Mouse (Mus musculus): ENCODE results near the gene Ackr3. TPM values are rescaled to one million over a fixed set of nuclear protein-coding genes. Genes with fewer than 3 reads are reported as not detected.

Ackr3 gene
- polyA plus RNA-seq, 1 experiment = 21.7 TPM

- H3K27me3 ChIP-seq (ENCODE audit: control insufficient read depth, insufficient read depth, low read length) = no peaks in the 10 kb centered on the region
- no peak overlapping the region for H3K27ac ChIP-seq (ENCODE audit: insufficient read depth, low read depth, low read length)
- H3K4me3 ChIP-seq (ENCODE audit: low read depth, low read length) = no peak overlapping the region
- no peaks in the 10 kb centered on the region for H3K4me1 ChIP-seq (ENCODE audit: control insufficient read depth, insufficient read depth, insufficient read length, low read length)
- no peaks in the 10 kb centered on the region for H3K36me3 ChIP-seq (ENCODE audit: control insufficient read depth, insufficient read depth, low read length)
- 64% methylated on average over 5 of the region's 5 CpGs for WGBS
- no peak for TF ChIP-seq CTCF (IDR thresholded peaks at IDR 0.05; ENCODE audit: extremely low read depth, insufficient read length, insufficient replicate concordance, low read depth, low read length)
- TF ChIP-seq POLR2A (IDR thresholded peaks at IDR 0.05; ENCODE audit: low read depth, low read length) = no peak
Observed at GRCm38 (mm10) chr1:90209069-90209468, 5.3 kb downstream of the Ackr3 start.

DNA sequence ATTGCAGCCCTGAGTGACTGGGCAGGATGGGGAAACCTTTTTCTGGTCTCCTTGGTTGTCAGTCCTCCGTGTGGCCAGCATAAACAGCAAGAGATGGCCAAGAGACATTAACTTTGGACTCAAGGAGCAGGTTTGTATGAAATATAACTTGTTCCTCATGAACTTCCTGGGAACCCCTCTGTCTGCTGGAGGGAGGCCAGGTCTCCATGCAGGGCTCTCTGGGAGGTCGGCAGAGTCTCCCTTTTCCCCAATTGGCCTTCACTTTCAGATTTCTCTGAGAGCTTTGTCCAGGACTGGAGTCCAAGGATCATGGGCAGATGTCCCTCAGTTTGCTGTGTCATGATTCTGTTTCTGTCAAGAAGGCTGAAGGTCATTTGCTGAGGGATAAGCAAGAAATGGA is 6.0 kb downstream of the Ackr3 start:
- H3K27ac ChIP-seq (ENCODE audit: insufficient read depth, low read depth, low read length) = no peak overlapping the region
- TF ChIP-seq POLR2A (IDR thresholded peaks at IDR 0.05; ENCODE audit: low read depth, low read length) (no peak), CTCF (IDR thresholded peaks at IDR 0.05; ENCODE audit: extremely low read depth, insufficient read length, insufficient replicate concordance, low read depth, low read length) (no peak)
- no peaks in the 10 kb centered on the region for H3K4me1 ChIP-seq (ENCODE audit: control insufficient read depth, insufficient read depth, insufficient read length, low read length)

GRCm38 (mm10) chr1:90210346-90210745 is 6.6 kb downstream of the Ackr3 start:
- TF ChIP-seq CTCF (IDR thresholded peaks at IDR 0.05; ENCODE audit: extremely low read depth, insufficient read length, insufficient replicate concordance, low read depth, low read length) (no peak), POLR2A (IDR thresholded peaks at IDR 0.05; ENCODE audit: low read depth, low read length) (no peak)
- Histone ChIP-seq H3K36me3 (ENCODE audit: control insufficient read depth, insufficient read depth, low read length) (no peaks in the 10 kb centered on the region), H3K27ac (ENCODE audit: insufficient read depth, low read depth, low read length) (no peak overlapping the region), H3K4me3 (ENCODE audit: low read depth, low read length) (no peak overlapping the region), H3K4me1 (ENCODE audit: control insufficient read depth, insufficient read depth, insufficient read length, low read length) (no peaks in the 10 kb centered on the region), H3K27me3 (ENCODE audit: control insufficient read depth, insufficient read depth, low read length) (no peaks in the 10 kb centered on the region)
- 74% methylated on average over 6 of the region's 6 CpGs for WGBS

More for the DNA sequence above, 6.0 kb downstream of the Ackr3 start:
- H3K4me3 ChIP-seq (ENCODE audit: low read depth, low read length) = no peak overlapping the region
- no peaks in the 10 kb centered on the region for H3K27me3 ChIP-seq (ENCODE audit: control insufficient read depth, insufficient read depth, low read length)
- no peaks in the 10 kb centered on the region for H3K36me3 ChIP-seq (ENCODE audit: control insufficient read depth, insufficient read depth, low read length)
- 16% methylated on average over 2 of the region's 2 CpGs for WGBS

DNA sequence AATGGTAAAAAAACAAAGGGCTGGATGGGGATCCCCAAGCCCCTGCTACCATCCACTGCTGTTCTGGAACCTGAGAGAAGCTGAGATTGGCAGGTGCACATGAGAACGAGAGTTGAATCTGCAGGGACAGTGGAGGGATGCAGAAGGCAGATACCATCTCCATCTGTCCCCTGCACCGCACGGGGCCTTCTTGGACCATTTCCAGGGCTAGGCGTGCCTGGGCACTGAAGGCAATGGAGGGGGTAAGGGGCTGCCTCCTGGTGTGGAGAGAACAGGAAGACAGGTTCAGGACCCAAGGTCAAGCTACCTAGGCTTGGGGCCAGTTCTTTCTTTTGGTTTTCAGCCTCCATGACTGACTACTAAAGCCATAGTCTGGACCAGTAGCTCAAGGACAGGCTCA is 7.0 kb downstream of the Ackr3 start:
- Histone ChIP-seq H3K27ac (ENCODE audit: insufficient read depth, low read depth, low read length) (no peak overlapping the region), H3K27me3 (ENCODE audit: control insufficient read depth, insufficient read depth, low read length) (no peaks in the 10 kb centered on the region), H3K4me1 (ENCODE audit: control insufficient read depth, insufficient read depth, insufficient read length, low read length) (no peaks in the 10 kb centered on the region), H3K4me3 (ENCODE audit: low read depth, low read length) (no peak overlapping the region), H3K36me3 (ENCODE audit: control insufficient read depth, insufficient read depth, low read length) (no peaks in the 10 kb centered on the region)
- no peak for TF ChIP-seq CTCF (IDR thresholded peaks at IDR 0.05; ENCODE audit: extremely low read depth, insufficient read length, insufficient replicate concordance, low read depth, low read length)
- TF ChIP-seq POLR2A (IDR thresholded peaks at IDR 0.05; ENCODE audit: low read depth, low read length) = no peak
- 68% methylated on average over 4 of the region's 4 CpGs for WGBS

GRCm38 (mm10) chr1:90212376-90212775 is 8.6 kb downstream of the Ackr3 start:
- no peaks in the 10 kb centered on the region for H3K4me1 ChIP-seq (ENCODE audit: control insufficient read depth, insufficient read depth, insufficient read length, low read length)
- H3K27me3 ChIP-seq (ENCODE audit: control insufficient read depth, insufficient read depth, low read length) = no peaks in the 10 kb centered on the region
- no peaks in the 10 kb centered on the region for H3K36me3 ChIP-seq (ENCODE audit: control insufficient read depth, insufficient read depth, low read length)
- H3K27ac ChIP-seq (ENCODE audit: insufficient read depth, low read depth, low read length) = no peak overlapping the region
- WGBS = 90% methylated on average over 6 of the region's 6 CpGs
- H3K4me3 ChIP-seq (ENCODE audit: low read depth, low read length) = no peak overlapping the region
- no peak for TF ChIP-seq CTCF (IDR thresholded peaks at IDR 0.05; ENCODE audit: extremely low read depth, insufficient read length, insufficient replicate concordance, low read depth, low read length)
- no peak for TF ChIP-seq POLR2A (IDR thresholded peaks at IDR 0.05; ENCODE audit: low read depth, low read length)

- no peak for TF ChIP-seq POLR2A (IDR thresholded peaks at IDR 0.05; ENCODE audit: low read depth, low read length)
- TF ChIP-seq CTCF (IDR thresholded peaks at IDR 0.05; ENCODE audit: extremely low read depth, insufficient read length, insufficient replicate concordance, low read depth, low read length) = no peak
- 83% methylated on average over 6 of the region's 6 CpGs for WGBS
Observed at GRCm38 (mm10) chr1:90212901-90213300, 9.1 kb downstream of the Ackr3 start.

GRCm38 (mm10) chr1:90214021-90214420 is 10.2 kb downstream of the Ackr3 start:
- WGBS = 97% methylated on average over 12 of the region's 12 CpGs
- no peak for TF ChIP-seq CTCF (IDR thresholded peaks at IDR 0.05; ENCODE audit: extremely low read depth, insufficient read length, insufficient replicate concordance, low read depth, low read length)
- no peak for TF ChIP-seq POLR2A (IDR thresholded peaks at IDR 0.05; ENCODE audit: low read depth, low read length)
- Histone ChIP-seq H3K36me3 (ENCODE audit: control insufficient read depth, insufficient read depth, low read length) (no peaks in the 10 kb centered on the region), H3K27me3 (ENCODE audit: control insufficient read depth, insufficient read depth, low read length) (no peaks in the 10 kb centered on the region), H3K4me1 (ENCODE audit: control insufficient read depth, insufficient read depth, insufficient read length, low read length) (no peaks in the 10 kb centered on the region), H3K27ac (ENCODE audit: insufficient read depth, low read depth, low read length) (no peak overlapping the region), H3K4me3 (ENCODE audit: low read depth, low read length) (no peak overlapping the region)

More at GRCm38 (mm10) chr1:90212901-90213300, 9.1 kb downstream of the Ackr3 start:
- Histone ChIP-seq H3K27me3 (ENCODE audit: control insufficient read depth, insufficient read depth, low read length) (no peaks in the 10 kb centered on the region), H3K4me1 (ENCODE audit: control insufficient read depth, insufficient read depth, insufficient read length, low read length) (no peaks in the 10 kb centered on the region), H3K27ac (ENCODE audit: insufficient read depth, low read depth, low read length) (no peak overlapping the region), H3K4me3 (ENCODE audit: low read depth, low read length) (no peak overlapping the region), H3K36me3 (ENCODE audit: control insufficient read depth, insufficient read depth, low read length) (no peaks in the 10 kb centered on the region)
